Mouse (Mus musculus): Measurements from ENCODE around the gene Gm7544. TPM values are rescaled to one million over a fixed set of nuclear protein-coding genes. Genes with fewer than 3 reads are reported as not detected.
"Not testable (repeated sequence)": the region's sequence is repeated elsewhere in the genome, so short reads cannot be mapped to it uniquely, and the experiment has no call there.

The Gm7544 gene
- not detected for total RNA-seq (2021)
- long read RNA-seq, experiment 1: 0 reads
- long read RNA-seq, experiment 2: 0 reads

GRCm38 (mm10) chr1:82955913-82956312, at the start of gene Gm7544:
Gm7544 (minus strand) TSS chr1:82956013.
- DNase-seq (ENCODE audit: low spot score in 2 of 2): not testable (repeated sequence)

GRCm38 (mm10) chr1:83000306-83000705, 44.5 kb upstream of the Gm7544 start, which contains the start of gene Gm47959:
Gm47959 (plus strand) TSS chr1:83000548.
- DNase-seq (ENCODE audit: low spot score in 2 of 2): not testable (repeated sequence)

GRCm38 (mm10) chr1:82993947-82994346, 38.1 kb upstream of the Gm7544 start:
- DNase-seq (ENCODE audit: low spot score in 2 of 2): no peak

- no peak for DNase-seq (ENCODE audit: low spot score in 2 of 2)
These were observed 36.3 kb upstream of the Gm7544 start for GRCm38 (mm10) chr1:82992093-82992492.

GRCm38 (mm10) chr1:82991596-82991995, 35.8 kb upstream of the Gm7544 start:
- no peak for DNase-seq (ENCODE audit: low spot score in 2 of 2)

- no peak for DNase-seq (ENCODE audit: low spot score in 2 of 2)
These were observed 35.2 kb upstream of the Gm7544 start for GRCm38 (mm10) chr1:82991062-82991461.

- no peak for DNase-seq (ENCODE audit: low spot score in 2 of 2)
These were observed 31.9 kb upstream of the Gm7544 start for GRCm38 (mm10) chr1:82987530-82988198.

- DNase-seq (ENCODE audit: low spot score in 2 of 2): no peak
These were observed 30.9 kb upstream of the Gm7544 start for GRCm38 (mm10) chr1:82986738-82987137.

GRCm38 (mm10) chr1:82977840-82978239, 22.0 kb upstream of the Gm7544 start:
- no peak for DNase-seq (ENCODE audit: low spot score in 2 of 2)

- no peak for DNase-seq (ENCODE audit: low spot score in 2 of 2)
These were observed 19.9 kb upstream of the Gm7544 start for GRCm38 (mm10) chr1:82975750-82976149.

GRCm38 (mm10) chr1:82974342-82974741, 18.5 kb upstream of the Gm7544 start:
- DNase-seq (ENCODE audit: low spot score in 2 of 2): no peak

- no peak for DNase-seq (ENCODE audit: low spot score in 2 of 2)
These were observed 18.1 kb upstream of the Gm7544 start for GRCm38 (mm10) chr1:82973901-82974300.

- DNase-seq (ENCODE audit: low spot score in 2 of 2): no peak
These were observed 17.4 kb upstream of the Gm7544 start for GRCm38 (mm10) chr1:82973244-82973643.

- DNase-seq (ENCODE audit: low spot score in 2 of 2): no peak
These were observed 16.2 kb upstream of the Gm7544 start for GRCm38 (mm10) chr1:82972046-82972445.

GRCm38 (mm10) chr1:82966413-82966812, 10.6 kb upstream of the Gm7544 start:
- no peak for DNase-seq (ENCODE audit: low spot score in 2 of 2)

GRCm38 (mm10) chr1:82959870-82960385, 4.1 kb upstream of the Gm7544 start, which contains the start of gene Gm47955:
Gm47955 (plus strand) TSS chr1:82960286.
- DNase-seq (ENCODE audit: low spot score in 2 of 2): no peak

- no peak for DNase-seq (ENCODE audit: low spot score in 2 of 2)
These were observed 7.2 kb downstream of the Gm7544 start for GRCm38 (mm10) chr1:82948601-82949000.

GRCm38 (mm10) chr1:82946029-82946428, 9.8 kb downstream of the Gm7544 start:
- not testable (repeated sequence) for DNase-seq (ENCODE audit: low spot score in 2 of 2)

- not testable (repeated sequence) for DNase-seq (ENCODE audit: low spot score in 2 of 2)
These were observed 12.5 kb downstream of the Gm7544 start, which contains the start of gene A030003K21Rik for GRCm38 (mm10) chr1:82943295-82943694. A030003K21Rik (minus strand) TSS chr1:82943388.

- not testable (repeated sequence) for DNase-seq (ENCODE audit: low spot score in 2 of 2)
These were observed 13.3 kb downstream of the Gm7544 start for GRCm38 (mm10) chr1:82942505-82942904.

- DNase-seq (ENCODE audit: low spot score in 2 of 2): no peak
These were observed 17.1 kb downstream of the Gm7544 start for GRCm38 (mm10) chr1:82938666-82939065.

GRCm38 (mm10) chr1:82931326-82931725, 24.5 kb downstream of the Gm7544 start, which contains the start of gene Gm6217:
Gm6217 (minus strand) TSS chr1:82931399.
- DNase-seq (ENCODE audit: low spot score in 2 of 2): not testable (repeated sequence)

- not testable (repeated sequence) for DNase-seq (ENCODE audit: low spot score in 2 of 2)
These were observed 25.3 kb downstream of the Gm7544 start for GRCm38 (mm10) chr1:82930558-82930957.

All from gastrocnemius, postnatal 4 days (tissue).